Mouse (Mus musculus): Measurements from ENCODE around the gene Rhof. TPM values are rescaled to one million over a fixed set of nuclear protein-coding genes. Genes with fewer than 3 reads are reported as not detected.

Gene Rhof
- 3.7 and 4.6 TPM in 2 replicates for polyA plus RNA-seq (2015; fragmentation: Nextera tagmentation; extraction: Ambion mirVana)

DNA sequence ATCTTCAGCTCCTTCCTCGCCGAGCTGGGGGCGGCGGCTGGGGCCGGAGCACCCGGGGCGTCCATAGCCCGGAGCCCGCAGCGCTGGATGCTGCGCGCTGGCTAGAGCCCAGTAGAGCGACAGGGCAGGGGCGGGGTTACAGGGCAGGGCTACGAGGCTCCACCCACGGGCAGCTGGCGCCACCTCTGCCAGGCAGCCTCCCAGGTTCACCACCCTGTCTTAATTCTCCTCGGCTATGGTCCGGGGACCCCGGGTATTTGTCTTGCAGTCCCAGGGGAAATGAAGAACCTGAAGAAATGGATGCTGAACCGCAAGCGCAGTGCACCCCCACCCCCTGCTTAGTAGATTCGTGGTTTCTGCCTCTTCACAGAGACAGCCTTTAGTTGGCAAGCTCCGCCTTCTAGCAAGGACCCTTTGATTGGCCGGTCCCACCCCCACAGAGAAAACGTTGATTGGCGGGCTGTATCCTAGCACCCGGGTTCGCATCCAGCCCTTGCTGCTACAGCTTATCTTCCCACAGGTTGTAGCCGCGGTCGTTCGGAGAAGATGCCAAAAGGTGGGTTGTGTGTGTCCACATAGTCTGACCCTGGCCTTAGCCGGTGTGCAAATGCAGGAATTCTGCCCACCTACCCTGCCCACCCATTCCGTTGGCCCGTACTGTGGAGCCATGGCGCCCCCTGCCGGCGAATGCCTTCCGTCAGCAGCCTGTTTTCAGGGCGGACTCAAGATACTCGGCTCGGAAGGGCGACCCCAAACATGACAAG is at the start of gene Rhof:
Gene Rhof, minus strand, starts transcription at position 385 of the 764 bp plus-strand sequence.
- Histone ChIP-seq H3K9ac (peak within 1 kb of the TSS; percentile 70), H3K4me1 (peaks cover 67% of the 10 kb centered on the region), H3K27me3 (no peaks in the 10 kb centered on the region), H3K4me3 (peak within 1 kb of the TSS; percentile 44), H3K9me3 (no peaks in the 10 kb centered on the region), H3K36me3 (peaks cover 38% of the 10 kb centered on the region), H3K27ac (peak within 1 kb of the TSS; percentile 100), H3K4me2 (replicated peaks) (peak within 1 kb of the TSS; percentile 98)
- peak; percentile 25; the same call in 1 of the 2 replicates for ATAC-seq (ENCODE audit: low FRiP score, low read depth)
- 5% methylated on average over 44 of the region's 44 CpGs for WGBS

DNA sequence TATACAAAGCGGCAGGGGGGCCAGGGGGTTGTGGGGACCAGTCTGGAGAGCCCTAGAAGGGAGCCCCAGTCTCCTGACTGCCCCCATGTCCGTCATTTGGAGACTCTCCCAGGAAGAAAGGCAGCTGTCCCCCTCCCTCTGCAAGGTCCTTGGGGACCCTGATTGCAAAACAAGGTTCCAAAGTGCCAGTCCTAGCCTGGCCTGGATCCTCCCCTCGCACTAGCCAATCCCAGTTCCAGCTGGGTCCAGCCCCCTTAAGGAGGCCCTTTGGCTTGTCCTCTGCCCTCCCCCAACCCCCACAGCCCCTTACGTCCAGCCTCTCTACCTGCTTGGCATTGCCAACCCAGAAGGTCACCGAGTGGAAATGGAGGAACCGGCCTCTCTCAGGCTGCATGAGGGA is 49.0 kb upstream of the Rhof start:
- no peak overlapping the region for H3K27ac ChIP-seq
- no peak overlapping the region for H3K9ac ChIP-seq
- H3K36me3 ChIP-seq, result no peaks in the 10 kb centered on the region
- no peak overlapping the region for H3K4me2 ChIP-seq (replicated peaks)
- H3K4me1 ChIP-seq, result no peaks in the 10 kb centered on the region
- no peak overlapping the region for H3K4me3 ChIP-seq
- H3K27me3 ChIP-seq, result no peaks in the 10 kb centered on the region
- ATAC-seq (ENCODE audit: low FRiP score, low read depth), result no peak
- WGBS, result 69% methylated on average over 6 of the region's 6 CpGs
- peaks cover 3% of the 10 kb centered on the region; the same call in 1 of the 2 replicates for H3K9me3 ChIP-seq

- H3K9ac ChIP-seq, result no peak overlapping the region
- 93% methylated on average over 15 of the region's 15 CpGs for WGBS
- no peak overlapping the region for H3K4me2 ChIP-seq (replicated peaks)
- no peak overlapping the region for H3K4me3 ChIP-seq
- no peaks in the 10 kb centered on the region for H3K27me3 ChIP-seq
- no peaks in the 10 kb centered on the region for H3K36me3 ChIP-seq
- no peak overlapping the region for H3K27ac ChIP-seq
- H3K4me1 ChIP-seq, result no peaks in the 10 kb centered on the region
- ATAC-seq (ENCODE audit: low FRiP score, low read depth), result no peak
- H3K9me3 ChIP-seq, result peaks cover 3% of the 10 kb centered on the region; the same call in 1 of the 2 replicates
These were observed 47.9 kb upstream of the Rhof start for GRCm38 (mm10) chr5:123180390-123180789.

GRCm38 (mm10) chr5:123178792-123179191 is 46.3 kb upstream of the Rhof start:
- 89% methylated on average over 5 of the region's 5 CpGs for WGBS
- Histone ChIP-seq H3K9me3 (peaks cover 3% of the 10 kb centered on the region; the same call in 1 of the 2 replicates), H3K4me3 (no peak overlapping the region), H3K27ac (no peak overlapping the region), H3K36me3 (no peaks in the 10 kb centered on the region), H3K9ac (no peak overlapping the region), H3K27me3 (no peaks in the 10 kb centered on the region), H3K4me1 (no peaks in the 10 kb centered on the region), H3K4me2 (replicated peaks) (no peak overlapping the region)
- no peak for ATAC-seq (ENCODE audit: low FRiP score, low read depth)

- Histone ChIP-seq H3K27ac (no peak overlapping the region), H3K4me1 (peaks cover 31% of the 10 kb centered on the region), H3K4me3 (peak overlapping the region; percentile 40), H3K36me3 (peaks cover 8% of the 10 kb centered on the region), H3K4me2 (replicated peaks) (peak overlapping the region; percentile 62), H3K27me3 (no peaks in the 10 kb centered on the region), H3K9ac (peak overlapping the region; percentile 39; the same call in 1 of the 2 replicates), H3K9me3 (no peaks in the 10 kb centered on the region)
- peak; percentile 87 for ATAC-seq (ENCODE audit: low FRiP score, low read depth)
- WGBS, result 11% methylated on average over 22 of the region's 22 CpGs
These were observed 39.3 kb upstream of the Rhof start for GRCm38 (mm10) chr5:123171646-123172350.

- Histone ChIP-seq H3K27ac (peak overlapping the region; percentile 29; the same call in 1 of the 2 replicates), H3K27me3 (no peaks in the 10 kb centered on the region), H3K9me3 (no peaks in the 10 kb centered on the region), H3K4me1 (peaks cover 31% of the 10 kb centered on the region), H3K4me2 (replicated peaks) (no peak overlapping the region), H3K9ac (no peak overlapping the region), H3K36me3 (peaks cover 22% of the 10 kb centered on the region), H3K4me3 (no peak overlapping the region)
- no peak for ATAC-seq (ENCODE audit: low FRiP score, low read depth)
- 68% methylated on average over 9 of the region's 9 CpGs for WGBS
These were observed 37.9 kb upstream of the Rhof start for GRCm38 (mm10) chr5:123170365-123170764.

- H3K9me3 ChIP-seq, result no peaks in the 10 kb centered on the region
- H3K27ac ChIP-seq, result peak within 1 kb of the TSS; percentile 29; the same call in 1 of the 2 replicates
- no peak within 1 kb of the TSS for H3K4me3 ChIP-seq
- peak within 1 kb of the TSS; percentile 19; the same call in 1 of the 2 replicates for H3K9ac ChIP-seq
- peaks cover 31% of the 10 kb centered on the region for H3K4me1 ChIP-seq
- no peak for ATAC-seq (ENCODE audit: low FRiP score, low read depth)
- H3K27me3 ChIP-seq, result no peaks in the 10 kb centered on the region
- H3K36me3 ChIP-seq, result peaks cover 27% of the 10 kb centered on the region
- no peak within 1 kb of the TSS for H3K4me2 ChIP-seq (replicated peaks)
- 78% methylated on average over 5 of the region's 5 CpGs for WGBS
These were observed 36.8 kb upstream of the Rhof start, which contains the start of gene Psmd9 for GRCm38 (mm10) chr5:123169284-123169683. Gene Psmd9 (plus strand): TSS chr5:123169413.

DNA sequence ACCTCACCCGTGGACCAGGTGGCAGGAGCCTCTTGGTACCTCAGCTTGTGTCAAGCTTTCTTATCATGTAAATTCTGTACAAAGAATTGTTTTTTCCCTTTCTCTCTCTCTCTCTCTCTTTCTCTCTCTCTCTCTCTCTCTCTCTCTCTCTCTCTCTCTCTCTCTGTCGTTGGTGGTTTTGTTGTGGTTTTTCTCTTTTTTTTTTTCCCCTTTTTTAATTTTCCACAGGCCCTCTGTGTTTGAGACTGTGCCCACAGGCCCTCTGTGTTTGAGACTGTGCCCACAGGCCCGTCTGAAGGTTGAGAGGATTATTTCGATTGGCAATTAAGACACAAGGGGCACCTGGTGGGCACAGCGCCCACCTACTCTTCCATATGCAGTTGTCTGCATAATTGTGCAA is 35.1 kb upstream of the Rhof start:
- Histone ChIP-seq H3K27me3 (no peaks in the 10 kb centered on the region), H3K4me3 (no peak overlapping the region), H3K27ac (no peak overlapping the region), H3K4me2 (replicated peaks) (no peak overlapping the region), H3K9ac (no peak overlapping the region), H3K36me3 (peaks cover 44% of the 10 kb centered on the region), H3K4me1 (peaks cover 26% of the 10 kb centered on the region), H3K9me3 (no peaks in the 10 kb centered on the region)
- WGBS, result 78% methylated on average over 5 of the region's 5 CpGs
- no peak for ATAC-seq (ENCODE audit: low FRiP score, low read depth)

- Histone ChIP-seq H3K27me3 (no peaks in the 10 kb centered on the region), H3K4me3 (no peak overlapping the region), H3K4me2 (replicated peaks) (no peak overlapping the region), H3K9ac (no peak overlapping the region), H3K36me3 (peaks cover 55% of the 10 kb centered on the region), H3K4me1 (peaks cover 18% of the 10 kb centered on the region), H3K27ac (no peak overlapping the region), H3K9me3 (no peaks in the 10 kb centered on the region)
- no peak for ATAC-seq (ENCODE audit: low FRiP score, low read depth)
- WGBS, result 93% methylated on average over 10 of the region's 10 CpGs
These were observed 33.9 kb upstream of the Rhof start for GRCm38 (mm10) chr5:123166437-123166836.

DNA sequence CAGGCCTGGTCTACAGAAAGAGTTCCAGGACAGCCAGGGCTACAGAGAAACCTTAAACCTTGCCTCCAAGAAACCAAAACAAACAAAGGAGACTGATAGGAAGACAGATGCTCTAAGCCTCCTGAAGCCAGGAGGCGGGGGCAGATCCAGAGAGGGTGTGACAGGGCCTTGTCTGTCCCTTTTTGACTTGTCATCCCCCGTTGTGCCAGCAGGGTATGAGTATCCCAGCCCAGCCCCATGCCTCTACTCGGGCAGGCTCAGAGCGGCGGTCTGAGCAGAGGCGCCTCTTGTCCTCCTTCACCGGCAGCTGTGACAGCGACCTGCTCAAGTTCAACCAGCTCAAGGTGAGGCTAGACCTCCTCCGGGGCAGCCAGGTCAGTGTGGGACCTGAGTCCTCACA is 30.4 kb upstream of the Rhof start:
- Histone ChIP-seq H3K27me3 (no peaks in the 10 kb centered on the region), H3K4me1 (no peaks in the 10 kb centered on the region), H3K9ac (no peak overlapping the region), H3K4me2 (replicated peaks) (no peak overlapping the region), H3K4me3 (no peak overlapping the region), H3K27ac (no peak overlapping the region), H3K36me3 (peaks cover 87% of the 10 kb centered on the region), H3K9me3 (no peaks in the 10 kb centered on the region)
- peak; percentile 13; the same call in 1 of the 2 replicates for ATAC-seq (ENCODE audit: low FRiP score, low read depth)
- 90% methylated on average over 9 of the region's 9 CpGs for WGBS

GRCm38 (mm10) chr5:123160341-123160740 is 27.8 kb upstream of the Rhof start:
- 0 out of 2 replicates have a peak, but pooled peaks have one; percentile 17 for ATAC-seq (ENCODE audit: low FRiP score, low read depth)
- WGBS, result 93% methylated on average over 15 of the region's 15 CpGs
- H3K9ac ChIP-seq, result no peak overlapping the region

DNA sequence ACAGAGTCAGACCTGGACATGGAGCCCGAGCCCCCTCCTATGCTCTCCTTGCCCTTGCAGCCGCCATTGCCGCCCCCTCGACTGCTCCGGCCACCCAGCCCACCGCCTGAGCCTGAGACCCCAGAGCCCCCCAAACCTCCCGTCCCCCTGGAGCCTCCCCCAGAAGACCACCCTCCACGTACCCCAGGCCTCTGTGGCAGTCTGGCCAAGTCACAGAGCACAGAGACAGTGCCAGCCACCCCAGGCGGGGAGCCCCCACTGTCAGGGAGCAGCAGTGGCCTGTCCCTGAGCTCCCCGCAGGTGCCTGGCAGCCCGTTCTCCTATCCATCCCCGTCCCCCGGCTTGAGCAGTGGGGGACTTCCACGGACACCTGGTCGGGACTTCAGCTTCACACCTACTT is 27.4 kb upstream of the Rhof start:
- Histone ChIP-seq H3K27me3 (no peaks in the 10 kb centered on the region), H3K9me3 (no peaks in the 10 kb centered on the region), H3K4me2 (replicated peaks) (no peak overlapping the region), H3K27ac (no peak overlapping the region), H3K4me1 (no peaks in the 10 kb centered on the region), H3K36me3 (peaks cover 93% of the 10 kb centered on the region), H3K9ac (no peak overlapping the region), H3K4me3 (no peak overlapping the region)
- WGBS, result 93% methylated on average over 15 of the region's 15 CpGs
- no peak for ATAC-seq (ENCODE audit: low FRiP score, low read depth)

More at GRCm38 (mm10) chr5:123160341-123160740, 27.8 kb upstream of the Rhof start:
- H3K27me3 ChIP-seq, result no peaks in the 10 kb centered on the region
- H3K4me2 ChIP-seq (replicated peaks), result no peak overlapping the region
- H3K9me3 ChIP-seq, result no peaks in the 10 kb centered on the region
- H3K27ac ChIP-seq, result no peak overlapping the region
- no peak overlapping the region for H3K4me3 ChIP-seq
- peaks cover 88% of the 10 kb centered on the region for H3K36me3 ChIP-seq
- H3K4me1 ChIP-seq, result no peaks in the 10 kb centered on the region

Measured in limb, embryonic 13.5 days (tissue).